Mouse (Mus musculus) heart, adult 18-20 months (tissue): Measurements from ENCODE around the gene Arap1. TPM values are rescaled to one million over a fixed set of nuclear protein-coding genes. Genes with fewer than 3 reads are reported as not detected.
A peak's percentile ranks its signal among the peaks of the same experiment; 100 is the strongest.

Experiments
- DNase-seq, 2 experiments: peaks; one replicate each; pipeline ENCODE4 v3.0.0; 2021 to 2022; ENCODE audit warnings: mixed read lengths in 1 of 2
- total RNA-seq, 2 experiments: library from RNA; stranded (reverse); gene quantifications; 2 replicates each; pipeline ENCODE4 v1.2.3; 2021

Arap1 gene
- total RNA-seq, 2 experiments from 2014 or later = 31.3 to 35.1 TPM

DNA sequence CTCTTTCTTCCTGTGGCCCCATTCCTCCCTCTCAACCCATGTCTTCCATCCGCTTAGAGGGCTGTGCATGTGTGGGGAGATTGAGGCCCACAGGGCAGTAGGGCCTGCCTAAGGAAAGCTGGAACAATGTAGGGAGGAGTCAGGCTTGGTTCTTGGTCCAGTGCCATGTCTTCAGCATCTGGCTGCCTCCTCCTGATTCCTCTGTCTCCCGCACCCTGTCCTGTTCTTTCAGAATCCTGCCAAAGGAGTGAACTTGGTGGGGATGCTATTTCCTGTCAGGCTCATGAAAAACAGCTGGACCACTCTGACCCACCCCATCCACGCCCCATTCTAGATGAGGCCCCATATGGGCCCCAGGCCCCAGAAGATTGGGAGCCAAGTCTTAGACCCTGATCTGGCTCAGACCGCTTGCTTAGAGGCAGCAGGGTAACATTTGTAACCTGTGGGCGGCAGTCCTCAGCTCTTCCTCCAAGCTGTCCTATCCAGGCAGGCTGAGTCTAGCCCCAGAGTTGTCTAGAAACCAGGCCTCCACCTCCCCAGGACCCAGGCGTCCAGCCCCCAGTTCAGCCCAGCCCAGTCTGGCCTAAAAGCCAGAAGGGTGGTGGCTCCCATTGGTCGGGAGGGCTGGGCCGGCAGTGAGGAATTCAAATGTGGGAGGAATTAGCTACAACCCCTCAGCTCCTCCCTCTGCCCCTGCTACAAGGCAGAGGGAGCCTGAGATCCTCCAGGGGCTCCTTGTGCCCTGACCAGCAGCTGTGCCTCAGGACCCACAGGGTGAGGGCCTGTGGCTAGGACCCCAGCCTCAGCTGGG is 46.0 kb downstream of the Arap1 start:
- peak; percentile 82 to 91 for DNase-seq

DNA sequence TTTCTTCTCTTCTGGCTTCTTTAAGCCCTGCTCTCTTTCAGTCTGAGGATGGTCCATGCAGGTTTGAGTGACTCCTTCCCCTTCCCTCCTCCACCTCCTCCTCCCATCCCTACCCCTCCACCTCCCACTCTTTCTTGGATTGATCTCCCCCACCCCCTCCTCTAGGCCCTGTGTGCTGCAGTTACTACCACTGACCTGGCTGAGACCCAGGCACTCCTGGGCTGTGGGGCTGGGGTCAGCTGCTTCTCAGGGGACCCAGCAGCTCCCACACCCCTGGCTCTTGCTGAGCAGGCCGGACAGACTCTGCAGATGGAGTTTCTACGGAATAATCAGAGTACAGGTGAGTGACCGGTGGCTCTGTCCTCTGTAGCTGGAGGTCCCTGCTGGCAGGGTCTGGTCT is 46.7 kb downstream of the Arap1 start:
- no peak for DNase-seq

DNA sequence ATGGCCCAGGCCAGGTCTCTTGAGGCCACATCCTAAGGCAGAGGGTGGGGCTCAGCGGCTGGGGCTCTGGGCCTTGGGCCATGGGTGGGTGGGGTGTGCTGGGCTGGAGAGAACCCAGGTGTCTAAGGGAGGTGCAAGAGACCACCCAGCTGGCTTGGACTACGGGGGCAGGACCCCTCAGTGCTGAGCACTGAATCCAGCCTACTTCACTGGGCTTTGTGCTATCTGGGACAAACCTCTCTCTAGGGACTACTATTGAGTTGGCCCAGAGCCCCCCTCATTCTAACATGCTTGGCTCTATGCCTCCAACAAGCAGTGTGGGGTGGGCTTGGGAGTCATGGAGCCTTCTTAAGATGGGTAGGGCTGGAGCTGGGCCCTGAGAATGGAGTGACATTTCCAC is 47.6 kb downstream of the Arap1 start:
- peak; percentile 40 to 58 for DNase-seq

DNA sequence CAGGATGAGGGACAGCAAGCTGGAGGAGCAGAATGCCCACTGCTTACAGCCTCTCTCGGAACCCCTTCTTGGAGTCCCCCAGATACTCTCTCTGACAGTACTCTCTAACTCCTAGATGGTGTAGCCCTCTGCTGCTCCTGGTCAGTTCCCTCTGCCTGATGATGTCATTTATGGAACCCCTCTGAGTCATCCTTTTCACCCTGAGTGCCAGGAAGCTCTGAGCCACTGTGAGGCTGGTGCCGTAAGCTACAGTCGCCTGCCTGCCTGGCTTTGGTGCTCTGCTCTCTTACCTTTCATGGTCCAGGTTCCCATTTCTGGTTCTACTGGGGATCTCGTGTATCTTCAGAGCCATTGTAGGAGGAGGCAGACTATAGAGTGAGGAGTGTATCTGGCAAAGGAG is 49.3 kb downstream of the Arap1 start:
- DNase-seq = no peak

DNA sequence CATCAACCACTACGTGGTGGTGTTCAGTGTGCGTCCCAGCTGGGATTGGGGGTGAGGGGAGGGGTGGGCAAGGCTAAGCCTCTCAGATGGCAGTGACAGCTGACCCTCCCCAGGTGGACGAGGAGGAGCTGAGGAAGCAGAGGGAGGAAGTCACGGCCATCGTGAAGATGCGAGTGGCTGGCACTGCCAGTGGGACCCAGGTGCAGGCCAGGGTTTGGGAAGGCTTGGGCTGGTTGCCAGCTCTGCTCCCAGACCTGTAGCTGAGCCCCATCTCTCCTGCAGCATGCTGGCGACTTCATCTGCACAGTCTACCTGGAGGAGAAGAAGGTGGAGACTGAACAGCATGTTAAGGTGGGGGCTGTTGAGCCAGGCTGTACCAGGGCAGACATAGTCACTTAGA is 53.6 kb downstream of the Arap1 start:
- DNase-seq = no peak

DNA sequence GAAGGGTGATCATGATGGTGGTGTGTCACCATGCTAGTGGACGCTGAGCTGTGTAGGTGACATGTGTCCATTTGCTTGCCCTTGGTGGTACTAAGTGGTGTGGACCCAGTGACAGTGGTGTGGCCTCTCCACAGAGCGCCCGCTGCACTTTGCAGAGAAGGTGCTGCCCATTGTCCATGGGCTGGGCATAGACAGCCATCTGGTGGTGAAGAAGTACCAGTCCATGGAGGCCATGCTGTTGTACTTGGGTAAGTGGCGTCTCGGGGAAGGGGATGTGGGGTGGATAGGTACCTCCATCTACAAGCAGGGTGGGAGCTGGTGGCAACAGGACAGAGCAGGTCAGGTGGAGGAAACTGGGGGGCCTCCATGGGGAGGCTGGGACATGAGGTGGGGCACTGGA is 56.0 kb downstream of the Arap1 start:
- DNase-seq = no peak

DNA sequence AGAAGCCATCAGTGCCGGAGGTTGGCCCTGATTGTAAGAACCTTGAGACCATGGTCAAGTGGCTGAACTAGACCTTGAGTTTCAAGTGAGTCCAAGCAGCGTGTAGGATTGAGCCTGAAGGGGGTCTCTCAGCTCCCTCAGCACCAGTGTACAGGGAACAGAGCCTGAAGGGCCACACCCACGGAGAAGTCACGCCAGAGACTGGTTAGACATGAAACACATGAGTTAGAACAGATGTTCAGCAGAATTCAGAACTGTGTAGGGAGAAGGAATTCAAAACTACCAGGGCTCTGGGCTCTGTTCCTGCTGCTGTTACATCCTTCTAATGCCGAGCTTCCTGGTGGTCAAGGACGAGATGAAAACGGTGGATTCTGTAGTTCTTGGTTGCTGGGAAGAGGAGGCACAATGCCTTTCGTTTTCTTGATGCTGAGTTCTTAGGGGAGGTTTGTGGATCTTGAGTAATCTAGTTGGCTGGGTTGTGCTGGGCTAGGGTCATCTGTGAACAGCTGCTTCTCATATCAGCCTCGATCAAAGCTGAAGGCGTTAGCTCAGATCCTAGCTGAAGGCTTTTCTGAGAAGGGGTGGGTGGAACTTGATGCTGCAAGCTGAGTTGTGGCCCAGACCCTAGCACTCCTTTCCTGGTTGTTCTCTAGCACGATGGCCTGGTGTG is 62.5 kb downstream of the Arap1 start, which contains the start of gene Gm45837:
Gm45837 (plus strand) TSS at position 620 of the 670 bp plus-strand sequence.
- peak in 1 of 2 experiments; percentile 45 for DNase-seq

DNA sequence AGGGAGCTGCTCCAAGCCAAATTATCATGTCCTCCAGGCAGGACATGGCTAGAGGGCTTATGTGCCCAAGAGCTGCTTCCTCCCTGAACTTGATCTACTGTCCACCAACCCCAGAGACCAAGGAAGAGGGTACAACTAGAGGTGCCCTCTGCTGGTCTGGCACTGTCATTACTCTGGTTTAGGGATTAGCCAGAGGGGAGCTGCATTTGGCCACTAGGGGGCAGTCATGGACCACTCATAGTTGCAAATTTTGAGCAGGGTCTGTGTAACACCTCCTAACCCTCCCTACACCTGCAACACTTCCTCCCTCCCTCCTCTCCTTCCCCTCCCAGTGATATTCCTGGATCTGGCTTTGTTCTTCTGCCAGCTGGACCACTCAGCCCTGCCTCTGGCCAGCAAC is 64.9 kb downstream of the Arap1 start:
- peak; percentile 83 to 91 for DNase-seq

DNA sequence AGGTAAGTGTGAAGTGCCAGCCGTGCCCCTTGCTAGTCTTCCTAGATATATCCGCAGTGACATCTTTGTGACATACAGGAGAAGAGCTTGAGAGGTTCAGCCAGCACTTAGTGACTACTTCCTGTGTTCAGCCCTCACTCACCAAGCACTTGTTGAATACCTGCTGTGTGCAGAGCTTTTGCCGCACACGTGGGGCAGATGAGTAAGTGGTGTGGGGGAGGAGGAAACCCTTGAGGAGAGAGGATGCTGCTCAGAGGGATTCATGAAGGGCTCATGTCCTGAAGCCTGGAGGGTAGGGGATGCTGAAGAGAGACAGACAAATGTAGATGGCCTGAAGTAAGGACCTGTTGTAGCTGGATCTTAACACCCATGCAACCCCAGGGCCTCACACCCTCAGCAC is 66.3 kb downstream of the Arap1 start:
- DNase-seq = peak in 1 of 2 experiments; percentile 2

DNA sequence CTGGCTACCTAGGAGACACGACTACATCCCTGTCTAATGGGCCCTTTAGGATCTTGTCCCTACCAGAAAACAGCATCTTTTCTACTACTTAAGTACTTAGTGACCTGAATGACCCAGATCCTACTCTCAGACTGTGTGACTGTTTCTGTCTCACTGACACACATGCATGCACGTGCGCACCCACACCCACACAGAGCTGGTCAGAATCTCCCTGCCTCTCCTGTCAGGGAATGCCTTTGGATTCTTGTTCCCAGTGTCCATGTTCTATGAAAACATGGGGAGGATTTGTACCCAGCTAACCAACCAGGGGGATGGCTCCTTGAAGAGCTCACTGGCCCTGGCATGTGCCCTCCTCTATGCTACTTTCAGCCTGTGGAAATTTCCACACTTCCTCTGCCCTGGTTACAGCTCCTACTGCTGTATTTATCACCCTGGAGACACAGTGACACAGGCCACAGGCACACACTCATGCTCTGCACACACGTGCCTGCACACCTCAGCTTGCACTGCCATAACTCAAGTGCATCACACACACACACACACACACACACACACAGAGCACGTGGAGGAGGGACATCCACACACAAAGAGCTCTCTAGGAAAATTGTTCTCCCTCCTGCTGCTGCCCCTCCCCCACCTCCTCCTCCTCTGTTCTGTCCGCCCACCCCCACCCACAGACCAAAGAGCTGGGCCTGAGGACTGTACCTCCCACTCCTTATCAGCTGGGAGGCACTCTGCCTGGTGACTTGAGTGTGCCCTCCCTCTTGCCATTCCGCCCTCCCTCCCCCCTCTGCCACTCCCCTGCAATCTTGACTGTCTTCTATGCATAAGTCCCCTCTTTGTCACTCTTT is 67.0 kb downstream of the Arap1 start:
- DNase-seq = peak in 1 of 2 experiments; percentile 5

DNA sequence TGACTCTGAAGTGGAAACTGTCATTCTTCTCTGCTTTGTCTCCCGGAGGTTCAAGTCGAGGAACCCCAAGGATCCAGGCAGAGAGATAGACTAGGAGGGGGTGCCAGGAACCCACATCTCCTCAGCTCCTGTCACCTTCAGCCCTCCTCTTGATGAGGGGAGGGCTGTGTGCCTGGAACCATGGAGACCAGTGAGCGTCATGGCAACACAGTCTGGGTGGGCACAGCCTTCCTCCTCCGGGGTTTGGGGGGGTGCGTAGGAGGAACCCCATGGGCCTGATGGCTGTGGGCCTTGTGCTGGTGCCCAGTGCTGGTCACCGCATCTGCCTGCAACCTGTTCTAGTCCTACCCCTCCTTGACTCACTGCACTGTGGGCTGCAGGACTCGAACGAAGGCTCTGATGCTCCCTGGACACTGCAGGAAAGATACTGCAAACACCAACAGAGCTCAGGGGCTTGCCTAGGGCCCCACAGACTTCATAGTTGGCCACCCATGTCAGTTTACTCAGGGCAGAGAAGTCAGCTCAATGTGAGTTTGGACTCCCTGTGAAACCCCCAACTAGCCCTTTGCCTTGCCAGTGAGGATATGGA is 67.7 kb downstream of the Arap1 start:
- DNase-seq = peak in 1 of 2 experiments; percentile 3

DNA sequence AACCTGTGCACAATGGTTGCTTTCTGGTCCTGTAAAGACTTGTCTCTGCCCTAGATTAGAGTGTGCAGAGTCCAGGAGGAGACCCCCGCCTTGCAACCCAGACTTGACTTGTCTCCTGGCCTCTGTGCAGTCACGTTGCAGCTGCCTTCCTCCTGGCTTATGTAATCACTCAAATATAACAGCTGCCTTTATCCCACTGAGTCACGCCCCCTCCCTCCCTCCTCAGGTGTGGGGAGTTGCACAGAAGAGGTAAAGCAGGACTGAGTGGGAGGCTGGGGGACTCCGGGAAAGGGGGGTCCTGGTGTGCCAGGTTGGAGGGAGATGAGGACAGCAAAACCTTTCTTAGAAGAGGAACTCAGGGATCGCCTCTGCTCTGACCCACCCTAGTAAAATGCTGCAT is 68.5 kb downstream of the Arap1 start:
- DNase-seq = peak in 1 of 2 experiments; percentile 2

DNA sequence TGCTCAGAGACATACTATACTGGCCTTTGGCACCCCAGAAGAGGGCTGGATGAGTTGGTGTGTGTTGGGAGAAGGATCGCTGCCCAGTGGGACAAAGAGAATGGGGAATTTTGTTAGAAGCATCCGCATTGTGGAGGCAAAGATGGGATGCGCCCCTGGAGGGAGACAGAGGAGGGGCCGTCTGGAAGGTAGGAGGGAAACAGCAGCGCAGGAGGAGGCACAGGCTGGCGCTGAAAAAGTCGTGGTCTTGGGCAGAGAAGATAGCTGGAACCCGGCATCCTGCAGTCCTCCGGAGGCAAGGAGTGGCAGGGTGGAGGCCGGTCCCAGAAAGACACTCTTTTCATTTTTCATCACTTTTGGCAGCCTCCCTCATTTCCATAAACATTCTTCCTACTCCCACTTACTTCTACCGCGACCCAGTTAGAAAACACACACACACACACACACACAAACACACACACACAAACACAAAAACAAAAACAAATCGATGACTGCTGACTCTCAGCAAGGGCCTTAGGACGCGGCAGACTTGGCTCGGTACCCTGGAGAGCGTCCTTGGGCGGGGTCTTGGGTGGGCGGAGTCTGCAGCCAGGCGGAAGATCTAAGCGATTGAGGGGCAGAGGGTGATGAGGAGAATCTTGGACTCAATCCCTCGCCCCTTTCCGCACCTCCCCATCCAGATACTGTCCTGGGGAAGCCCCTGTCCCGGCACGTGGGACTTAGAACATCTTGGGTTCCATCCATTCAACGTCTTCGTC is 71.3 kb downstream of the Arap1 start:
- no peak for DNase-seq

DNA sequence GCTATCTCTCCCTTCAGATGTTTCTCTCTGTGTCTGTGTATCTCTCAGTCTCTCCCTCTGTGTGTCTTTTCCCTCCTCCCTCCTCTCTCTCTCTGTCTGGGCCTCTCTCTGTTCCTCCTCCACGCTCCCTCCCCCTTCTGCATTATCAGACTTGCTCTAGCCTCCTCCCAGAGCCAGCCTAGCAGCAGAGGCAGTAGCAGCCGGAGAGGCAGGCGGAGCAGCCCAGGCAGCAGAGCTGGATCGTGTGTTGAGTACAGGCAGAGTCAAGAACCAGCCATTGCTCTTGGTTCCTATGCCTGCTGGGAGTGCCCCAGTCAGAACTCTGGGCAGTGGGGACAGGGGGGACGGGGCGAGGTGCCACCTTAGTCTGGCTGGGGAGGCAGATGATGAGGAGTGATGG is 73.7 kb downstream of the Arap1 start, which contains the start of gene Pde2a:
Pde2a (plus strand) TSS at position 163 of the 400 bp plus-strand sequence.
- DNase-seq = no peak

DNA sequence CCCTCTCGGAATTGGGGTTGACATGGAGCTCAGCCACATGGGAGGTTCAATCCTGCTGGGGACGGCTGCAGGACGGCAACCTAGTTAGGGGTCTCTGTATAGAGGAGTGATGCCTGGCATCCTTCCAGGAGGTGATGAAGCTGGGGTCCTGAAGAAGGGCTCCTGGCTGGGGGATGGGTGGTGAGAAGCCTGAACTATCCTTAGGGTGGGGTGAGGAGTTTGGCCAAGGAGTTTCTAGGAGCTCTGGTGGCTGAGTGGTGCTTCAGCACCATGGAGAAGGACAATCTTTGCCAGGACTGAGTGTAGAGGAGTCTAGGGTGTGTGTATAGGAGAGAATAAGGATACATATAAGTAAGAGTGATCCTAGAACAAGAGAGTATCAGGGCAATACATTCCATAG is 74.2 kb downstream of the Arap1 start:
- DNase-seq = no peak

DNA sequence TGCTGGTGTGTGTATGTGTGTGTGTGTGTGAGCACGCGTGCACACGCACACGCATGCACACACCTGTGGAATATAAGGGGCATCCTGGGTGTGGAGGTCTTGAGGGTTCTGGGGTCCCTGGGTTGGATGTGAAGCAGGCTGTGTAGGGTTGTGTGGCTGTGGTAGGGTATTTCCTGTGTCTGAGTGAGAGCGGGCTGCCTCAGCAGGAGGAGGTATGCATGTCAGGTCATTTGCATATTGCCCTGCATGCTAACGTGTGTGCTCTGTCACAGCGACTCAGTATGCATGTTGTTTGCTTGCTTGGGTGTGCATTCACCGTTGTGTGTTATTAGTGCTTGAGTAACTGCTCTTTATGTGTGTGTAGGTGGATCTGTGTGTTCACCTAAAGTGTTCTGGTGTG is 74.8 kb downstream of the Arap1 start:
- DNase-seq = no peak

DNA sequence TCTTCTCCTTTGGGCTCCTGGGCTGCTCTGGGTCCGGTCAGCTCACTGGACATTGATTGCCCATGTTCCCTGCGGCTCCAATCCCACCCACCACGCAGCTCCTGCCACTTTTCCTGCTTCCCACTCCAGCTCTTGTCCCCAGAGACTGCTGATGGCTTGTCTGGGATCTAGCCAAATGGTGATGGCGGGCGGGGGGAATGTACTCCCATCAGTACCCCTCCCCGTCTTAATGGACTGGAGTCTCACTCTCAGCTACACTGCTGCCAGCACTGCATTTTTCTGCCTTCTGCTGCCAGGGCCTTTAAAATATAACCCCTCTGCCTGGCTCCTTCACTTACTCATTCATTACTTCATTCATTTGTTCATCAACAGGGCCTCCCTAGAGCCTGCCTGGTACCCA is 76.1 kb downstream of the Arap1 start:
- DNase-seq = no peak

DNA sequence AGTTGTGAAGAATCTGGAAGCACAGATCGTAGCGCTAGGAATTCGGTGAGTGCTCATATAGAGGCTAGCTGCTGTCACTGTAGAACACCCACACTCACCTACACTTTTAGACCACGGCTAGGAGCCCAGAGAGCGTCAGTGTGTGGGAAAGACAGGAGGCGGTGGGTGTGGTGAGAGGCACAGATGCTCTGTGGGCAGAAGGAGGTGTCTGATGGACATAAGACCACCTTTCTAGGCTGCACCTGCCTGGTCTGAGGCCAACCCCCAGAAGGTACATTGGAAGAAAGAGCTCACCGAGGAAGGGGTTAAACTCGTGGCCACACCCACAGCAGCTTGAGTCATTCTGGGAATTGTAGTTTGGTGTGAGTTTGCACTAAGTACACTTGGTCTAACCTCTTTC is 78.8 kb downstream of the Arap1 start:
- DNase-seq = no peak

DNA sequence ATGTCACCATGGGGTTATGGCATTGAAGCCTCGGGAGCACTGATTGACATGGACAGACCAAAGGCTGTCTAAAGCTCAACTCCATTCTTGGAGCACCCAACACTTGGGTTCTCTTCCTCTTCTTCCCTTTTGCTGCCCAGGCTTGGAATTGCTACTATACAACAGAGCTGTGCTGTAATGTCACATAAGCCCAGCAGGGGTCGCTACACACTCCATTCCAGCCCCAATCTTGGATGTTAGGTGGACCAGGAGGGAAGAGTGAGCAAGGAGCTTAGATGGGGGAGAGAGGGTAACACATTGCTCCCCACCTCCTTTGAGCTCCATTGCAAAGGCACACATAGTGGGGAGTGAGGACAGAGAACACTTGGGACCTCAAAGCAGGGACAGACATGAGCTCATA is 79.9 kb downstream of the Arap1 start:
- no peak for DNase-seq

DNA sequence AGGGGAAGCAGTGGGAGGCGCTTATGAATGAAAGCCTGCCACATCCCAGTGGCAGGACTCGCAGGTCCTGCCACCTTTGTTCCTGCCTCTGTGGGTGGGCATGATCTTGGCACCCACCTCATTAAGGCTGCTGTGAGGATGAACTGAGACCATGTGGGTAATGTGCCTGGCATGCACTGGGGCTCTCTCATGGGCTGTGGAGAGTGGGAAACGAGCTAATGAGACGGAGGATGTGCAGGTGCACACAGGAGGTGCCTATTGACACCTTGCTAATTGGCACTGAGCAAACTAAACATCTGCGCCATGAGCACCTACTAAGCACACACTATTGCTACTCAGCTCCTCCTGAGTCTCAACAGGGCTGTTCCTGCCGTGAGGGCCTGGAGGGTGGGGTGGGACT is 87.2 kb downstream of the Arap1 start:
- no peak for DNase-seq

DNA sequence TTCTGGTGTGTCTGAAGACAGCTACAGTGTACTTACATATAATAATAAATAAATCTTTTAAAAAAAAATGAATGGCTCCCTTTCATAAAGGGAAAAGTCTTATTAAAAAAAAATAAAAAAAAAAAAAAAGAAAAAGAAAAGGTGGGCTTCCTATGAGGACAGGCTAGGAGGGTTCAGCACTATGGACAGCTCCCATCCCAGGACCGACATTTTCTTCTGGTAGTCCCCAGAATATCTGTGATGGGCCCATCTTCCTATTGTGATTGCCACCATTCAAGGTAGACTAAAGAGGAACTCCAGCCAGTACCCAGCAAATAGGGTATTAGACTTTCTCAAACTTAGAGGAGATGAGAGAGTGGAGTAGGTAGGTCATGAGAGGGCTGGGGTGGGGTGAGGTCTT is 90.0 kb downstream of the Arap1 start:
- DNase-seq = no peak

DNA sequence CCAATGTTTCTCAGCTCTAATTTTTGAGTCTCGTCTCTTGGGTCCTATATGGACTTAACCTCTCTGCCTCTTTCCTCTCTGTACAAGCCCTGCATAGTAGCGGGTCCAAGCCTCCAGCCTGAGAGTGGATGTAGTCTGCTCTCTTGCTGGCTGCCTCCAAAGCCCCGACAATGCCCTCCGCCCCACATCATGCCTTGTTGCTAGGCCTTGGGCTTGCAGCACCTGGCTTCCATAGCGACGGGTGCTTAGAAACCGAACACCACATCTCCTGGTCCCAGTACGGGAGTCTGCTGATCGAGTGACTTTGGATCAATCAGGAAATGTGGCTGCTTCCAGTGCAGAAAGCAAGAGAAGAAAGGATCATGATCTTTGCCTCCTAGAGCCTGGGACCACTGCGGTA is 95.2 kb downstream of the Arap1 start:
- no peak for DNase-seq
